Mouse (Mus musculus): Measurements from ENCODE around the gene Klhl11.

Gene Klhl11

GRCm38 (mm10) chr11:100471352-100472196 is 967 bp downstream of the Klhl11 start:
- DNase-seq (ENCODE audit: extremely low spot score, low spot score) = no peak

- DNase-seq (ENCODE audit: extremely low spot score, low spot score) = no peak
These were observed 6.7 kb downstream of the Klhl11 start for GRCm38 (mm10) chr11:100465833-100466232.

GRCm38 (mm10) chr11:100465229-100465792 is 7.2 kb downstream of the Klhl11 start:
- no peak for DNase-seq (ENCODE audit: extremely low spot score, low spot score)

- no peak for DNase-seq (ENCODE audit: extremely low spot score, low spot score)
These were observed 9.8 kb downstream of the Klhl11 start for GRCm38 (mm10) chr11:100462699-100463098.

- no peak for DNase-seq (ENCODE audit: extremely low spot score, low spot score)
These were observed 14.8 kb downstream of the Klhl11 start for GRCm38 (mm10) chr11:100457711-100458110.

- DNase-seq (ENCODE audit: extremely low spot score, low spot score) = no peak
These were observed 15.3 kb downstream of the Klhl11 start for GRCm38 (mm10) chr11:100457247-100457646.

- DNase-seq (ENCODE audit: extremely low spot score, low spot score) = no peak
These were observed 29.9 kb downstream of the Klhl11 start for GRCm38 (mm10) chr11:100442625-100443024.

GRCm38 (mm10) chr11:100441797-100442196 is 30.7 kb downstream of the Klhl11 start, which contains the start of the genes Nt5c3b and Klhl10:
Nt5c3b (minus strand) TSS chr11:100441808.
Klhl10 (plus strand) TSS chr11:100441917.
- no peak for DNase-seq (ENCODE audit: extremely low spot score, low spot score)

GRCm38 (mm10) chr11:100440691-100441522 is 31.6 kb downstream of the Klhl11 start:
- DNase-seq (ENCODE audit: extremely low spot score, low spot score) = peak; percentile 81

- no peak for DNase-seq (ENCODE audit: extremely low spot score, low spot score)
These were observed 34.6 kb downstream of the Klhl11 start for GRCm38 (mm10) chr11:100437901-100438300.

GRCm38 (mm10) chr11:100435678-100436246 is 36.8 kb downstream of the Klhl11 start:
- DNase-seq (ENCODE audit: extremely low spot score, low spot score) = no peak

GRCm38 (mm10) chr11:100432002-100432401 is 40.5 kb downstream of the Klhl11 start:
- DNase-seq (ENCODE audit: extremely low spot score, low spot score) = no peak

- no peak for DNase-seq (ENCODE audit: extremely low spot score, low spot score)
These were observed 42.5 kb downstream of the Klhl11 start for GRCm38 (mm10) chr11:100430052-100430451.

- no peak for DNase-seq (ENCODE audit: extremely low spot score, low spot score)
These were observed 43.8 kb downstream of the Klhl11 start for GRCm38 (mm10) chr11:100428612-100429199.

- DNase-seq (ENCODE audit: extremely low spot score, low spot score) = no peak
These were observed 45.7 kb downstream of the Klhl11 start for GRCm38 (mm10) chr11:100426820-100427219.

- DNase-seq (ENCODE audit: extremely low spot score, low spot score) = peak; percentile 49
These were observed 46.7 kb downstream of the Klhl11 start for GRCm38 (mm10) chr11:100425851-100426250.

GRCm38 (mm10) chr11:100423836-100424235 is 48.7 kb downstream of the Klhl11 start:
- DNase-seq (ENCODE audit: extremely low spot score, low spot score) = no peak

GRCm38 (mm10) chr11:100421537-100421936 is 51.0 kb downstream of the Klhl11 start:
- no peak for DNase-seq (ENCODE audit: extremely low spot score, low spot score)

- peak; percentile 74 for DNase-seq (ENCODE audit: extremely low spot score, low spot score)
These were observed 57.4 kb downstream of the Klhl11 start, which contains the start of gene Fkbp10 for GRCm38 (mm10) chr11:100414914-100415822. Fkbp10 (plus strand) TSS chr11:100415697.
